Mouse (Mus musculus) intestine, postnatal 0 days (tissue): ENCODE results near the gene Las1l. TPM values are rescaled to one million over a fixed set of nuclear protein-coding genes. Genes with fewer than 3 reads are reported as not detected.
"Not testable (repeated sequence)": the region's sequence is repeated elsewhere in the genome, so short reads cannot be mapped to it uniquely, and the experiment has no call there.

Source experiments
- ATAC-seq: fragments of 200-750 bp; cut with Nextera tagmentation; 2 replicates; pipeline ENCODE4 v1.8.0; 2017; ENCODE audit warnings: mild to moderate bottlenecking, moderate TSS enrichment, moderate library complexity
- H3K27ac ChIP-seq: fragments of 300-500 bp; sonication (generic); 2 replicates; pipeline ENCODE4 v1.5.1; 2014; ENCODE audit warnings: mild to moderate bottlenecking, low read depth, low read length, moderate library complexity
- H3K27me3 ChIP-seq: fragments of 300-500 bp; sonication (generic); replicated peaks from 2 replicates; pipeline ENCODE4 v1.6.1; 2014; ENCODE audit warnings: low read length, mixed read lengths; ENCODE audit not compliant: control insufficient read depth, insufficient read depth
- H3K36me3 ChIP-seq: fragments of 300-500 bp; sonication (generic); 2 replicates; pipeline ENCODE4 v1.6.1; 2014; ENCODE audit warnings: mild to moderate bottlenecking, moderate library complexity; ENCODE audit not compliant: control insufficient read depth, insufficient read depth
- H3K4me1 ChIP-seq: fragments of 300-500 bp; sonication (generic); replicated peaks from 2 replicates; pipeline ENCODE4 v1.6.1; 2014; ENCODE audit warnings: antibody characterized with exemption, low read length, mixed read lengths; ENCODE audit not compliant: control insufficient read depth, insufficient read depth
- H3K4me2 ChIP-seq: fragments of 300-500 bp; sonication (generic); replicated peaks from 2 replicates; pipeline ENCODE4 v1.6.1; 2014; ENCODE audit warnings: low read depth, mild to moderate bottlenecking, moderate library complexity
- H3K4me3 ChIP-seq: fragments of 300-500 bp; sonication (generic); 2 replicates; pipeline ENCODE4 v1.5.1; 2014; ENCODE audit warnings: low read depth, low read length
- H3K9ac ChIP-seq: fragments of 300-500 bp; sonication (generic); 2 replicates; pipeline ENCODE4 v1.6.1; 2014; ENCODE audit warnings: mild to moderate bottlenecking, low read depth, low read length
- H3K9me3 ChIP-seq: fragments of 300-500 bp; sonication (generic); 2 replicates; pipeline ENCODE4 v1.6.1; 2016; ENCODE audit warnings: mixed run types; ENCODE audit not compliant: control insufficient read depth
- CTCF ChIP-seq: sonication (generic); IDR thresholded peaks from 2 replicates; pipeline ENCODE4 v1.5.1; 2016; ENCODE audit warnings: low read depth, mild to moderate bottlenecking, control low read depth, antibody characterized with exemption, moderate library complexity
- WGBS: fragments of 180-500 bp; shearing (Covaris S2); extraction: QIAGEN DNeasy Blood & Tissue Kit; methylation state at CpG from one replicate; pipeline ENCODE4 v1.1.7; 2014; 5-methylcytosine and 5-hydroxymethylcytosine counted together
- polyA plus RNA-seq: library from polyadenylated mRNA; unstranded; fragments of >200 nt; fragmentation: Nextera tagmentation; extraction: Ambion mirVana; gene quantifications from 2 replicates; pipeline ENCODE4 v1.2.1, GENCODE M21; 2015

Las1l gene
- polyA plus RNA-seq, 1 experiment from 2014 or later: 26.5 TPM

DNA sequence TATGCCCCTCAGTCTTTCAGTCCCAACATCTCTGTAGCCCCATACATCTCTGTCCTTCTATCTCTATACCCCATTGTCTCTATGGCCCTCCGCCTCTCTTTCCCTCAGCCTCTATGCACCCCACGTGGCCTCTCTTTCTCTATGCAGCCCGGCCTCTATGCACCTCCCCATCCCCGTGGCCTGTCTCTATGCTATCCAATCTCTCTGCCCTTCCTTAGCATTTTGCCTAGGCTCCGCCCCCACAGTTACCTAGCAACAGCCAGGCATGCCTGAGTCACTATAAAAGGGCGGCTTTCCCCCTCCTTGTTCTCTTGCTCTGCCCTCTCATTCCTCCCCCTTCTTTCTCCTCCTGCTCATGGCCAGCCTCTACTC, 11.8 kb upstream of the Las1l start:
- H3K9me3 ChIP-seq: no peaks in the 10 kb centered on the region
- 36% methylated on average over 6 of the region's 6 CpGs for WGBS
- no peak for TF ChIP-seq CTCF
- H3K9ac ChIP-seq: no peak overlapping the region
- peak overlapping the region; percentile 79 for H3K27ac ChIP-seq
- ATAC-seq: peak; percentile 85
- H3K4me2 ChIP-seq: peak overlapping the region; percentile 71
- H3K4me3 ChIP-seq: peak overlapping the region; percentile 40
- H3K36me3 ChIP-seq: no peaks in the 10 kb centered on the region
- no peaks in the 10 kb centered on the region for H3K27me3 ChIP-seq
- no peaks in the 10 kb centered on the region for H3K4me1 ChIP-seq

DNA sequence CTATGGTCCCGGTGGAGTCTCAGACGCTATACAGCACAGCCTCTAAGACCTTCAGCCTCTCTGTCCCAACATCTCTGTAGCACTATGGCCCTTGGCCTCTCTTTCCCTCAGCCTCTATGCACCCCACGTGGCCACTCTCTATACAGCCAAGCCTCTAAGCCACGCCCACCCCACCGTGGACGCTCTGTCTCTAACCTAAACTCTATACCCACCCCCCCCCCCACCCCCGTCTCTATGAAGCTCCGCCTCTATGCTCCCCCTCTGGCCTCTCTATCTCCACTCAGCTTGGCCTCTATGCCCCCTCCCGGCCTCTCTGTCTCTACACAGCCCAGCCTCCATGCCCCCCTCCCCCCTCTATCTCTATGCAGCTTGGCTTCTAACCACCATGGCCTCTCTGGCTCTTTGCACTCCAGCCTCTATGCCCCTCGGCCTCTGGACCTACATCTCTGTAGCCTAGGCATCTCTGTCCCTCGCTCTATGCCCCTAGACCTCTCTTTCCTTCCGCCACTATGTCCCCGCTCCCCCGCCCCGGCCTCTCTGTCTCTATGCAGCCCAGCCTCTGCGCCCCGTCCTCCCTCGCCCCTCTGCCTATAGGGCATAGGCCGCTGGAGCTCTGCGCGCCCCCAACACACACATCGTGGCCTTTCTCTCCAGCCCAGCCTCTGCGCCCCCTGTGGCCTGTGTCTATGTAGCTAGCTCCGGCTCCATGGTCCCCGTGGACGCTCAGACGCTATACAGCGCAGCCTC, 11.3 kb upstream of the Las1l start:
- Histone ChIP-seq H3K9ac (0 out of 2 replicates have a peak overlapping the region, but pooled peaks have one; percentile 17), H3K4me3 (peak overlapping the region; percentile 40), H3K9me3 (no peaks in the 10 kb centered on the region), H3K27me3 (no peaks in the 10 kb centered on the region), H3K36me3 (no peaks in the 10 kb centered on the region), H3K27ac (peak overlapping the region; percentile 79), H3K4me1 (no peaks in the 10 kb centered on the region), H3K4me2 (peak overlapping the region; percentile 71)
- WGBS: 23% methylated on average over 28 of the region's 28 CpGs
- peak; percentile 70 for ATAC-seq
- peak; percentile 65 for TF ChIP-seq CTCF

GRCm38 (mm10) chrX:95965036-95965435, 8.3 kb upstream of the Las1l start:
- H3K9ac ChIP-seq: no peak overlapping the region
- no peak for TF ChIP-seq CTCF
- no peak overlapping the region for H3K4me2 ChIP-seq
- H3K4me1 ChIP-seq: no peaks in the 10 kb centered on the region
- no peaks in the 10 kb centered on the region for H3K9me3 ChIP-seq
- H3K27me3 ChIP-seq: no peaks in the 10 kb centered on the region
- peak overlapping the region; percentile 21; the same call in 1 of the 2 replicates for H3K27ac ChIP-seq
- no peak overlapping the region for H3K4me3 ChIP-seq
- 60% methylated on average over 6 of the region's 6 CpGs for WGBS
- no peak for ATAC-seq
- H3K36me3 ChIP-seq: no peaks in the 10 kb centered on the region

GRCm38 (mm10) chrX:95963366-95963765, 6.6 kb upstream of the Las1l start:
- no peaks in the 10 kb centered on the region for H3K27me3 ChIP-seq
- WGBS: 65% methylated on average over 2 of the region's 2 CpGs
- no peak for TF ChIP-seq CTCF
- H3K4me2 ChIP-seq: no peak overlapping the region
- H3K36me3 ChIP-seq: no peaks in the 10 kb centered on the region
- no peak overlapping the region for H3K27ac ChIP-seq
- no peak overlapping the region for H3K4me3 ChIP-seq
- no peaks in the 10 kb centered on the region for H3K9me3 ChIP-seq
- H3K4me1 ChIP-seq: no peaks in the 10 kb centered on the region
- no peak overlapping the region for H3K9ac ChIP-seq
- no peak for ATAC-seq

GRCm38 (mm10) chrX:95957461-95957860, 699 bp upstream of the Las1l start:
- Histone ChIP-seq H3K4me3 (peak overlapping the region; percentile 19), H3K4me2 (peak overlapping the region; percentile 54)
- ATAC-seq, H3K27me3 ChIP-seq, H3K9me3 ChIP-seq, H3K4me1 ChIP-seq, H3K36me3 ChIP-seq, H3K27ac ChIP-seq, H3K9ac ChIP-seq: not testable (repeated sequence)
- WGBS: 45% methylated on average over 11 of the region's 11 CpGs

- no peak overlapping the region for H3K4me2 ChIP-seq
- H3K4me1 ChIP-seq: no peaks in the 10 kb centered on the region; the same call in 1 of the 2 replicates
- H3K4me3 ChIP-seq: no peak overlapping the region
- 51% methylated on average over 3 of the region's 3 CpGs for WGBS
- peak; percentile 69 for TF ChIP-seq CTCF
- 0 out of 2 replicates have a peak, but pooled peaks cover 7% of the 10 kb centered on the region for H3K36me3 ChIP-seq
- H3K9me3 ChIP-seq: no peaks in the 10 kb centered on the region
- no peak overlapping the region for H3K9ac ChIP-seq
- ATAC-seq: no peak
- no peaks in the 10 kb centered on the region for H3K27me3 ChIP-seq
- no peak overlapping the region for H3K27ac ChIP-seq
Observed at GRCm38 (mm10) chrX:95950776-95951175, 6.0 kb downstream of the Las1l start.
